Mouse (Mus musculus) cerebellum, adult 2 months (tissue): ENCODE measurements at regions not wholly inside any gene's neighbourhood (a gene's known extent, or its start where the extent isn't known, plus 50 kb on each side); places are given as distances from the start of the nearest gene placed in this dataset.

ENCODE experiments used
- CTCF ChIP-seq: fragments of 200-500 bp; IDR thresholded peaks from 2 replicates; pipeline ENCODE4 v1.5.1; 2011; ENCODE audit warnings: low read depth, mild to moderate bottlenecking, control low read depth, low read length, moderate library complexity, borderline replicate concordance; ENCODE audit not compliant: insufficient read depth
- POLR2A ChIP-seq: fragments of 200-500 bp; IDR thresholded peaks from 2 replicates; pipeline ENCODE4 v1.6.1; 2011; ENCODE audit warnings: low read length, control low read depth, borderline replicate concordance; ENCODE audit not compliant: insufficient read depth

DNA sequence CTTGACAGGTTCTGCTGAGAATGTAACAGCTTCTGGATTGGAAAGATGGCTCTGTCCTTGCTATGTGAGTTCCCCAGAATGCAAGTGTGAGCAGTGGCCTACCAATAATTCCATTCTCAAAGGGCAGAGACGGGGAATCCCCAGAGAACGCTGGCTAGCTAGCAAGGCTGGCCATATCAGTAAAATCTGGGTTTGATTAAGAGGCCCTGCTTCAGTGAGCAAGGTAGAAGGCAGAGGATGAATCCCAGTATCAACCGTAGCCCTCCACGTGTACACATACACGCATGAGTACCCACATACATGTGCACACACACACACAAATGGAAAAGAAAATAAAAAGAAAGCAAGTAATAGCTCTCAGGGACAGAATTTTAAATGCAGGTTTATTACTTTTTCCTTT, 55.3 kb downstream of the Tril start:
- TF ChIP-seq CTCF (no peak), POLR2A (no peak)
